ENCODE assay signal across 8 mouse cellular contexts in genomic region chr1:168213595-168213994, GRCm38 (mm10).
A peak's percentile ranks its signal among the peaks of the same experiment; 100 is the strongest.
DNase-seq lines count a peak whose midpoint lies in the region; ATAC-seq lines count a peak whose summit lies in the region.
"Had no signal": no experiment of that assay in that cellular context is flagged by ENCODE, and none has a peak within 500 bp of the region (broad histone marks: within the 10 kb centered on the region; RNA-seq: fewer than 3 reads in every experiment).

No protein-coding gene starts in this region.

- no peaks in the 10 kb centered on the region for H3K9me3 ChIP-seq in kidney, embryonic 16.5 days (ENCODE audit: low read length)
- H3K9me3 ChIP-seq in forebrain, embryonic 14.5 days (replicated peaks; ENCODE audit: control insufficient read depth, low read length), result no peaks in the 10 kb centered on the region
- no peaks in the 10 kb centered on the region for H3K9me3 ChIP-seq in midbrain, embryonic 14.5 days (ENCODE audit: control insufficient read depth, low read length)
- H3K9me3 ChIP-seq: limb, embryonic 13.5 days had no signal

- no peaks in the 10 kb centered on the region for H3K27me3 ChIP-seq in kidney, embryonic 16.5 days (ENCODE audit: insufficient read depth, low read length)
- no peaks in the 10 kb centered on the region for H3K27me3 ChIP-seq in forebrain, embryonic 14.5 days (replicated peaks; ENCODE audit: control insufficient read depth, insufficient read depth, low read length)
- H3K27me3 ChIP-seq in midbrain, embryonic 14.5 days (ENCODE audit: control insufficient read depth, insufficient read depth, low read length), result no peaks in the 10 kb centered on the region; the same call in 1 of the 2 replicates

- no peak overlapping the region for H3K9ac ChIP-seq in kidney, embryonic 16.5 days (replicated peaks; ENCODE audit: low read length)
- peak overlapping the region; percentile 29 for H3K9ac ChIP-seq in forebrain, embryonic 14.5 days (ENCODE audit: low read length)
- peak overlapping the region; percentile 17; the same call in 1 of the 2 replicates for H3K9ac ChIP-seq in midbrain, embryonic 14.5 days (replicated peaks; ENCODE audit: low read length)
- H3K9ac ChIP-seq: limb, embryonic 13.5 days had no signal

- ATAC-seq in kidney, embryonic 16.5 days (ENCODE audit: low FRiP score, low TSS enrichment), result peak; percentile 29; the same call in 1 of the 2 replicates
- ATAC-seq in forebrain, embryonic 14.5 days, result no peak
- 0 out of 2 replicates have a peak, but pooled peaks have one; percentile 39 for ATAC-seq in midbrain, embryonic 14.5 days (ENCODE audit: low FRiP score, low TSS enrichment)

- no peak for DNase-seq in kidney, postnatal 25 days
- peak; percentile 30 for DNase-seq in embryo, embryonic 10.5 days (ENCODE audit: low spot score)
- no peak for DNase-seq in forebrain, embryonic 14.5 days (ENCODE audit: low spot score)
- no peak for DNase-seq in midbrain, embryonic 14.5 days
- no peak for DNase-seq in Muller cell, postnatal 12 days (ENCODE audit: inconsistent ontology term)
- no peak for DNase-seq in layer of hippocampus, postnatal 10 days (ENCODE audit: low spot score in 2 of 2)

- H3K27ac ChIP-seq in kidney, embryonic 16.5 days (ENCODE audit: low read length), result no peak overlapping the region
- no peak overlapping the region for H3K27ac ChIP-seq in forebrain, embryonic 14.5 days (ENCODE audit: low read depth, low read length)
- peak overlapping the region; percentile 70 for H3K27ac ChIP-seq in midbrain, embryonic 14.5 days (replicated peaks; ENCODE audit: low read depth, low read length)
- H3K27ac ChIP-seq: limb, embryonic 13.5 days had no signal

- no peak overlapping the region for H3K4me2 ChIP-seq in kidney, embryonic 16.5 days (replicated peaks; ENCODE audit: low read depth, low read length)
- H3K4me2 ChIP-seq in forebrain, embryonic 14.5 days (ENCODE audit: low read length), result no peak overlapping the region; the same call in 1 of the 2 replicates
- peak overlapping the region; percentile 34; the same call in 1 of the 2 replicates for H3K4me2 ChIP-seq in midbrain, embryonic 14.5 days (ENCODE audit: low read length)
- H3K4me2 ChIP-seq: limb, embryonic 13.5 days had no signal

- peaks cover 34% of the 10 kb centered on the region for H3K4me1 ChIP-seq in kidney, embryonic 16.5 days (ENCODE audit: insufficient read depth, low read length)
- peaks cover 48% of the 10 kb centered on the region for H3K4me1 ChIP-seq in forebrain, embryonic 14.5 days (ENCODE audit: control insufficient read depth, insufficient read depth, low read length)
- H3K4me1 ChIP-seq in midbrain, embryonic 14.5 days (ENCODE audit: control insufficient read depth, insufficient read depth, low read length), result peaks cover 36% of the 10 kb centered on the region

- no peak overlapping the region for H3K4me3 ChIP-seq in kidney, embryonic 16.5 days (ENCODE audit: low read length)
- H3K4me3 ChIP-seq in forebrain, embryonic 14.5 days (ENCODE audit: low read depth, low read length), result no peak overlapping the region
- H3K4me3 ChIP-seq in midbrain, embryonic 14.5 days (replicated peaks; ENCODE audit: low read depth, low read length), result no peak overlapping the region
- H3K4me3 ChIP-seq: limb, embryonic 13.5 days had no signal

- WGBS in kidney, embryonic 16.5 days, result 26% methylated on average over 3 of the region's 3 CpGs
- WGBS in forebrain, embryonic 14.5 days, result 13% methylated on average over 3 of the region's 3 CpGs
- WGBS in midbrain, embryonic 14.5 days, result 16% methylated on average over 3 of the region's 3 CpGs

- peaks cover 9% of the 10 kb centered on the region for H3K36me3 ChIP-seq in kidney, embryonic 16.5 days (ENCODE audit: insufficient read depth, low read length)
- H3K36me3 ChIP-seq in forebrain, embryonic 14.5 days (ENCODE audit: control insufficient read depth, insufficient read depth, low read length), result peaks cover 10% of the 10 kb centered on the region
- peaks cover 9% of the 10 kb centered on the region for H3K36me3 ChIP-seq in midbrain, embryonic 14.5 days (ENCODE audit: control insufficient read depth, insufficient read depth, low read length)
